Mouse (Mus musculus) small intestine, adult 10 weeks (tissue): ENCODE measurements around the gene Gipc1. TPM values are rescaled to one million over a fixed set of nuclear protein-coding genes. Genes with fewer than 3 reads are reported as not detected.

ENCODE experiments used
- polyA plus RNA-seq: library from polyadenylated mRNA; stranded (reverse); fragments of 350-450 nt; fragmentation: Illumina TruSeq; extraction: RNeasy Lipid Tissue Mini Kit (QIAGEN cat#74804); gene quantifications from one replicate; pipeline ENCODE4 v1.2.3, GENCODE M21; 2014; ENCODE audit warnings: low replicate concordance

The Gipc1 gene
- polyA plus RNA-seq, result not detected

DNA sequence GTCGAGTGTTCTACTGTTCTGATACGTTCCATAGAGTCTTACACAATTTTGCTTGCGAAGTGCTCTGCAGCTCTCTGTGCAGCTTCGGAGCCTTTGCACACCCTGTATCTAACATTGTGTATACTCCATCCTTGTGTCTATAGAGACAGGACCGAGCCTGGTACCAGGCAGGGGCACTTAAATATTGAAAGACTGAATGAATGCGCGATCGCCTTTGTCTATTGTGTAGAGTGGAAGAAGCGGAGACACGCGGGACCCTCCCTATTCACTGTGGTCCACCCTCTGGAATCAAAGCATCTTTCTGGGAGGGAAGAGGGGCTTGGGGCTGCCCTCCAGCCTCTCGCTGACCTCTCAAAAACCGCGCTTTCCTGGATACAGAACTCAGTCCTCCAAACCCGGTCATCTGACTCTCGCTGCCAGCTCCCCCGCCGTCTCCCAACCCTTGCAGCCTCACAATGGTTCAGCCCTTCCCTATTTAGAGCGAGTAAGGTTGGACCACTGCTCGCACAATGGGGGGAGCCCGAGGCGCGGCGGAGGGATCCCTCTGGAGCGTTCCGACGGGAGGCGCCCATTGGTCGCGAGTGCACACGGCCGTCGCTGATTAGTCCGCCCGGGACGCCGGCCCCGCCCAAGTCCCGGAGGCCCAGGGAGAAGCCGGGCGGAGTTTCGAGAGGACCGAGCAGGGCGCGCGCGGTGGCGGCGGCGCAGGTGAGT is at the start of gene Gipc1:
Gipc1 (plus strand) TSS at position 648 of the 714 bp plus-strand sequence.

DNA sequence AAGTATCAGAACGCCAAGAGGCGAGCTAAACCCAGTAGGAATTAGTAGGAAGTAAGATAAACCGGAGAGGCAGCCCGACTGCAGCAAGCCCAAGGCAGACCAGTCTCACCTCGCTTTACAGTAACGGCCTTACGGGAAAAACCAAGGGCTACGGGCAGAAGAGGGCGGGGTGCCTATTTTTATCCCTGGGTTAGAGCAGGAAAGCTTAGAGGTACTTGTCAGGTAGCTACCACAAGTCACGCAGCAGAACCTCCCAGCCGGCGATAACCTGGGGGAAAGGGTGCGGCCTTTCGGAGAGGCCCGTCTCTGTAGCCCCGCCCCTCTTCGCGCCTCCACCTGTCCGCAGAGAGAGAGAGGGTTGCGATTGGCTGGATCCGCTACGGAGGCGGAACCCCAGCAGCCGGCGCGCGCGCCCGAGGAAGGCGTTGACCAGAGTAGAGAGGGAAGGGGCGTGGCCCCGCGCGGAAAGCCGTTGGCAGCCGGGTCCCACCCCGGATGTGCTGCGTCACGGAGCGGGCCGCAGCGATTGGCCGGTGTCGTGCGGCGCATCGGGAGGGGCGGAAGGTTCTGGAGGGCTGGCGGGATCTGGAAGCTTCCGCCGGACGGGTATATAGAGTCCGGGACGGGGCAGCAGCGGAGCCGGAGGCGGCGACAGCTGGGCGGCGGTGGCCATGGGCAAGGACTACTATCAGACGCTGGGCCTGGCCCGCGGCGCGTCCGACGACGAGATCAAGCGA is 44.6 kb upstream of the Gipc1 start, which contains the start of the genes Tecr and Dnajb1:
Tecr (minus strand) TSS at position 311 of the 737 bp plus-strand sequence.
Dnajb1 (plus strand) TSS at position 533 of the 737 bp plus-strand sequence.

DNA sequence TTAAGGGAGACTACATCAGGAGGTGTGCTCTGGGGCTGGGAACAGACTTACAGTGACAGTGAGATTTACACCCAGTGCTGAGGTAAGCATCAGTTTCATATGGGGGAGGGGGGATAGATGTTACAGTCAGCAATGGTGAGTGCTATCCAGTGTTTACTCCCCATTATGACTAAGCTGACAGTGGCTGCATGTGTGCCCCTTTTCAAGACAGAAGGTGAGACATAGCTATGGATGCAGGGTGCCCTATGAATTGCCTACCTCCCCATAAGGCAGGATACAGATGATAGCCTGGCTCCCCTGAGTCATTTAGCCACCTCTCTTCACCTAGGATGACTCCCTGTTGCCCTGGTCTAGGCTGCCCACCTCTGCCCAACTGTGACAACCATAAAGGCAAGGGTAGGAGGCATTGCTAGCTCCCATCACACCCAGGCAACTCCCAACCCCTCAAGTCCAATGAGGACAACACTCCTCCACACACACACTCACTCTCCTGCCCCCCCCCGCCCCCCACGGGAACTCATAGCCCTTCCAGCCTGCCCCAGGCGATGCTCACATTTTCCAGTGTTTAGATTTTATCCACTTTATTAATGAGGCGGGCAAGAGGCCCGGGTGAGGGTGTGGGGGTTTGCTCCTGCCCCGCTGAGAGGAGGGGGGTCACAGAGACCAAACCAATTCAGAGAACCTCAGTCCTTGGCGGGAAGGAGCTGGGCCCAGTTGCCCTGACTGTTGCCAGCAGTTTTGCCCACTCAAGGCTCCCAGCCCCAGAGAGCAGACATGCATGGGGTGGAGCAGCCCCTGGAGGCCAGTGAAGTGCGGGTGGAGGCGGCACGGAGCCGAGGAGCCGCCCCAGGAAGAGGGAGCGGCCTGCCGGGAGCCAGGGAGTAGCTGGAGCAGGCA is 13.7 kb downstream of the Gipc1 start, which contains the start of gene Ptger1:
Ptger1 (plus strand) TSS at position 710 of the 897 bp plus-strand sequence.

DNA sequence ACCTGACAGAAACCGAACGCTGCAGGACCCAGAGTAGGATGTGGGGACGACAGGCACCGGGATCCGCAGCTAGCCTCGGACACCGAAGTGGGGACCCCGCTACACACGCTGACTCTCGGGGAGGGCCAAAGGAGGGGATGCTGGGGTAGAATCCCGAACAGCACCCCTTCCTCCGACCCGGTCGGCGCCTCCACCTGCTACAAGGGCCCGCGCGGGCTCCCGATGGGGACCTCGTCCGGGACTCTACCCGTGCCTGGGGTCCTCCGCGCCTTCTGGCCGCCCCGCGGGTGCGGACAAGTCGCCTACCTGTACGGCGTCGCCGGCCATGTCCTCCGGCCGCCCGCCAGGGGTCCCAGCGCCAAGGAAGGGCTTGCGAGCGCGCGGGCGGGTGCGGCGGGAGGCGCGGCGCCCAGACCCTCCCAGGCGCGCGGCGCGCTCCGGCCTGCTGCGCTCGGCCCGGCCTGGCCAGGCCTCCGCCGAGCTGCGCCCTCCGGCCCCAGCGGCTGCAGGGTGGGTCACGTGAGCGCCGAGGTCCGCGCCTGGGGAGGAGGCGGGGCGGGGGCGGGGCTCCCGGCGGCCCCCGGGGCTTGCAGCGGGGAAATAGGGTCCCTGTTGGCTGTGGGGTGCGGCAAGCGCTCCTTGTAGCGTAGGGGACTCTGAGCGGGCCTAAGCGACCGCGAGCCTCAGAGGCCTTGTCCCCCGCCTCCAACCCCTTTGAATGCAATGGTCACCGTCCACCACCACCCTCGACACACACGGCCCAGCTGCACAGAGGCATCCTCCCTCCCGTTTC is 46.4 kb downstream of the Gipc1 start, which contains the start of gene Pkn1:
Pkn1 (minus strand) TSS at position 519 of the 793 bp plus-strand sequence.

Other genes starting within 250 kb of the Gipc1 start
- gene Scoc, start 194.3 kb upstream of the Gipc1 start, polyA plus RNA-seq, result 556 TPM
- gene Olfr370, start 116.9 kb upstream of the Gipc1 start, polyA plus RNA-seq, result not detected
- gene Ndufb7, start 86.0 kb upstream of the Gipc1 start, polyA plus RNA-seq, result 0.59 TPM
- gene Tecr, start 44.7 kb upstream of the Gipc1 start, polyA plus RNA-seq, result 9.0 TPM
- gene Dnajb1, start 44.5 kb upstream of the Gipc1 start, polyA plus RNA-seq, result 6.8 TPM
- 0.11 TPM for gene Ptger1, start 14.0 kb downstream of the Gipc1 start, polyA plus RNA-seq
- gene Pkn1, start 46.5 kb downstream of the Gipc1 start, polyA plus RNA-seq, result 10.0 TPM
- 6.1 TPM for gene Ddx39, start 62.5 kb downstream of the Gipc1 start, polyA plus RNA-seq
- gene Adgre5, start 88.6 kb downstream of the Gipc1 start, polyA plus RNA-seq, result 1.7 TPM
- gene Adgrl1, start 247.4 kb downstream of the Gipc1 start, polyA plus RNA-seq, result 0.78 TPM